Mouse (Mus musculus) frontal cortex, adult (tissue): ENCODE data around the gene Matn4.

Experiments used
- ATAC-seq: cut with Nextera tagmentation; 2 replicates; pipeline ENCODE4 v1.9.2; 2017; ENCODE audit warnings: mild to moderate bottlenecking, moderate library complexity, mixed read lengths; ENCODE audit not compliant: low TSS enrichment

The Matn4 gene

GRCm38 (mm10) chr2:164414581-164414980 lies 9.6 kb upstream of the Matn4 start:
- ATAC-seq, result no peak

- no peak for ATAC-seq
These were observed 9.2 kb upstream of the Matn4 start for GRCm38 (mm10) chr2:164414167-164414566.

GRCm38 (mm10) chr2:164407708-164408107 lies 2.7 kb upstream of the Matn4 start:
- peak; percentile 80; the same call in 1 of the 2 replicates for ATAC-seq

- ATAC-seq, result no peak
These were observed 559 bp upstream of the Matn4 start for GRCm38 (mm10) chr2:164405519-164405918.

- 0 out of 2 replicates have a peak, but pooled peaks have one; percentile 24 for ATAC-seq
These were observed 624 bp downstream of the Matn4 start for GRCm38 (mm10) chr2:164404082-164404990.

GRCm38 (mm10) chr2:164403396-164404081 lies 1.4 kb downstream of the Matn4 start:
- ATAC-seq, result no peak

GRCm38 (mm10) chr2:164402906-164403305 lies 2.1 kb downstream of the Matn4 start, which contains the start of gene Rbpjl:
TSS of gene Rbpjl (plus strand) at chr2:164403141.
- ATAC-seq, result peak; percentile 83; the same call in 1 of the 2 replicates

GRCm38 (mm10) chr2:164396911-164397310 lies 8.0 kb downstream of the Matn4 start:
- no peak for ATAC-seq

- ATAC-seq, result no peak
These were observed 8.9 kb downstream of the Matn4 start for GRCm38 (mm10) chr2:164396076-164396475.

GRCm38 (mm10) chr2:164393126-164393525 lies 11.8 kb downstream of the Matn4 start:
- ATAC-seq, result no peak

- ATAC-seq, result peak; percentile 86
These were observed 15.5 kb downstream of the Matn4 start for GRCm38 (mm10) chr2:164389499-164389898.

GRCm38 (mm10) chr2:164389020-164389419 lies 15.9 kb downstream of the Matn4 start, which contains the start of gene Slpi:
TSS of gene Slpi (minus strand) at chr2:164389095.
- peak; percentile 44; the same call in 1 of the 2 replicates for ATAC-seq

- no peak for ATAC-seq
These were observed 18.0 kb downstream of the Matn4 start for GRCm38 (mm10) chr2:164386953-164387352.

- ATAC-seq, result peak; percentile 28; the same call in 1 of the 2 replicates
These were observed 18.8 kb downstream of the Matn4 start for GRCm38 (mm10) chr2:164385927-164386763.

GRCm38 (mm10) chr2:164383656-164384399 lies 21.1 kb downstream of the Matn4 start:
- no peak for ATAC-seq

GRCm38 (mm10) chr2:164382971-164383370 lies 22.0 kb downstream of the Matn4 start:
- ATAC-seq, result no peak

- no peak for ATAC-seq
These were observed 23.2 kb downstream of the Matn4 start for GRCm38 (mm10) chr2:164381726-164382125.

GRCm38 (mm10) chr2:164377478-164378426 lies 27.2 kb downstream of the Matn4 start:
- no peak for ATAC-seq

GRCm38 (mm10) chr2:164373187-164373586 lies 31.8 kb downstream of the Matn4 start:
- no peak for ATAC-seq
